Mouse (Mus musculus) ES-E14 (cell line): ENCODE results near the gene Uvrag.

Experiments
- CHD2 ChIP-seq: IDR thresholded peaks from 2 replicates; pipeline ENCODE4 v1.6.1; 2014; ENCODE audit warnings: mild to moderate bottlenecking, low read depth, low read length, inconsistent platforms
- HCFC1 ChIP-seq: IDR thresholded peaks from 2 replicates; pipeline ENCODE4 v1.6.1; 2012; ENCODE audit warnings: low read length, inconsistent platforms, borderline replicate concordance; ENCODE audit not compliant: insufficient read depth
- ZNF384 ChIP-seq: IDR thresholded peaks from 2 replicates; pipeline ENCODE4 v1.6.1; 2012; ENCODE audit warnings: low read depth, low read length, inconsistent platforms

- TF ChIP-seq HCFC1, result no peak
- TF ChIP-seq ZNF384, result no peak
- TF ChIP-seq CHD2, result no peak
Measured at GRCm38 (mm10) chr7:98893144-98893543, 247.8 kb downstream of the Uvrag start.
